In the genomic region with DNA sequence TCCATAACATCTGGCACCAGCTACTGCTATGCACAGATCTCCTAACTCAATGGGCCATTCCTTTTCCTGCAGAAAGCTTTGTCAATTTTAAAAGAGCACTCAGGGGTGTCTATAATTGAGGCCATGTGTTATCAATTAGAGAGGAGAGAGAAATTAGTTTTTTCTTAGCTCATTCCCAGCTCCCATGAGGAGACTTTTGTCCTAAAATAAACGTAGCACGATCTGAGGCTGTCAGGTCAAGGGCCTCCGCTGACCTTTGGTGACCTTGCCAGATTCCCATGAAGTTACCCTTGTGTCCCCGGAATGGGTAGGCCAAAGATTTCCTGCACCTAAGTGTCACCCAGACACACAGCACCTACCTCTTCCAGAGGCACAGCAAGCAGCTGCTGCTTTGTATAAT, we compare ENCODE assay signal across 26 mouse cellular contexts.
DNase-seq lines count a peak whose midpoint lies in the region; ATAC-seq lines count a peak whose summit lies in the region.
"Had no signal": no experiment of that assay in that cellular context is flagged by ENCODE, and none has a peak within 500 bp of the region (broad histone marks: within the 10 kb centered on the region; RNA-seq: fewer than 3 reads in every experiment).

No protein-coding gene starts in this region.

- peaks cover 17% of the 10 kb centered on the region for H3K4me1 ChIP-seq in hindbrain, embryonic 10.5 days (replicated peaks)
- no peaks in the 10 kb centered on the region for H3K4me1 ChIP-seq in hindbrain, embryonic 12.5 days
- H3K4me1 ChIP-seq: embryonic facial prominence, embryonic 13.5 days; forebrain, embryonic 12.5 days had no signal

- no peak overlapping the region for H3K9ac ChIP-seq in hindbrain, embryonic 12.5 days
- H3K9ac ChIP-seq: embryonic facial prominence, embryonic 13.5 days; forebrain, embryonic 12.5 days; forebrain, embryonic 15.5 days; hindbrain, embryonic 15.5 days had no signal

- no peaks in the 10 kb centered on the region for H3K36me3 ChIP-seq in hindbrain, embryonic 10.5 days
- H3K36me3 ChIP-seq in hindbrain, embryonic 12.5 days, result no peaks in the 10 kb centered on the region
- H3K36me3 ChIP-seq: embryonic facial prominence, embryonic 13.5 days; forebrain, embryonic 12.5 days; forebrain, embryonic 15.5 days; G1E; hindbrain, embryonic 15.5 days had no signal

- 23% methylated on average over 4 of the region's 4 CpGs for WGBS in hindbrain, embryonic 10.5 days
- 24% methylated on average over 4 of the region's 4 CpGs for WGBS in hindbrain, embryonic 12.5 days

- H3K27ac ChIP-seq in hindbrain, embryonic 10.5 days, result no peak overlapping the region
- no peak overlapping the region for H3K27ac ChIP-seq in hindbrain, embryonic 12.5 days
- H3K27ac ChIP-seq: embryonic facial prominence, embryonic 13.5 days; forebrain, embryonic 12.5 days; forebrain, embryonic 15.5 days; hindbrain, embryonic 15.5 days had no signal

- peaks cover 33% of the 10 kb centered on the region for H3K27me3 ChIP-seq in hindbrain, embryonic 10.5 days (ENCODE audit: insufficient read depth, poor library complexity, severe bottlenecking)
- H3K27me3 ChIP-seq in hindbrain, embryonic 12.5 days, result peaks cover 2% of the 10 kb centered on the region; the same call in 1 of the 2 replicates
- H3K27me3 ChIP-seq: CH12.LX; embryonic facial prominence, embryonic 13.5 days; forebrain, embryonic 12.5 days; forebrain, embryonic 15.5 days; hindbrain, embryonic 15.5 days; Patski had no signal

- no peaks in the 10 kb centered on the region for H3K9me3 ChIP-seq in hindbrain, embryonic 10.5 days
- H3K9me3 ChIP-seq in hindbrain, embryonic 12.5 days (replicated peaks), result no peaks in the 10 kb centered on the region
- H3K9me3 ChIP-seq: embryonic facial prominence, embryonic 13.5 days; forebrain, embryonic 12.5 days; forebrain, embryonic 15.5 days; hindbrain, embryonic 15.5 days had no signal

- H3K4me3 ChIP-seq in hindbrain, embryonic 10.5 days, result no peak overlapping the region
- no peak overlapping the region for H3K4me3 ChIP-seq in hindbrain, embryonic 12.5 days
- H3K4me3 ChIP-seq: embryonic facial prominence, embryonic 13.5 days; erythroblast, embryonic 14.5 days; forebrain, embryonic 12.5 days; forebrain, embryonic 15.5 days; hindbrain, embryonic 15.5 days had no signal

- H3K4me2 ChIP-seq in hindbrain, embryonic 12.5 days (replicated peaks), result no peak overlapping the region
- H3K4me2 ChIP-seq: embryonic facial prominence, embryonic 13.5 days; forebrain, embryonic 12.5 days; forebrain, embryonic 15.5 days; heart, embryonic 11.5 days; hindbrain, embryonic 15.5 days had no signal

- ATAC-seq in hindbrain, embryonic 12.5 days (ENCODE audit: low FRiP score), result no peak
- ATAC-seq: intestine, postnatal 0 days; Patski had no signal

- peak; percentile 21 for DNase-seq in hindbrain, embryonic 10.5 days (ENCODE audit: low spot score)
- DNase-seq in embryo, embryonic 9.5 days (ENCODE audit: extremely low spot score), result peak; percentile 48
- peak; percentile 14 for DNase-seq in forelimb bud, embryonic 11.5 days (ENCODE audit: low read depth, low spot score)
- DNase-seq in right cerebral cortex, adult 2 months (ENCODE audit: low spot score in 2 of 2), result no peak
- DNase-seq in ovary, postnatal 36 days (ENCODE audit: low spot score), result no peak
- no peak for DNase-seq in lung, postnatal 14 days
- DNase-seq: adrenal gland, postnatal 10 days; adrenal gland, postnatal 36 days; B cell, adult 2 months; cerebellum, adult 18-20 months; cerebellum, adult 9-11 months; cerebellum, postnatal 36 days; gastrocnemius, postnatal 10 days; gastrocnemius, postnatal 36 days; heart, postnatal 36 days had no signal

Comparison
In these comparisons a context has a peak if more than half of its experiments do, and no peak if none do; other contexts are left out.
1. DNase-seq: peak in hindbrain, embryonic 10.5 days (single experiment), embryo, embryonic 9.5 days (single experiment) and forelimb bud, embryonic 11.5 days (single experiment); none in right cerebral cortex, adult 2 months (0 of 2), ovary, postnatal 36 days (single experiment) and lung, postnatal 14 days (single experiment).